Mouse (Mus musculus) myocyte (in vitro differentiated cells): Measurements from ENCODE around the gene Ankrd40.

Experiments used
- E2F4 ChIP-seq: IDR thresholded peaks from one replicate; pipeline ENCODE4 v1.6.1; 2011; ENCODE audit warnings: mild to moderate bottlenecking, control low read depth, moderate library complexity; ENCODE audit not compliant: insufficient read depth
- MAX ChIP-seq: IDR thresholded peaks from one replicate; pipeline ENCODE4 v1.6.1; 2011; ENCODE audit warnings: low read depth, mild to moderate bottlenecking, control low read depth
- MYOD1 ChIP-seq, 3 experiments: IDR thresholded peaks; one replicate each; pipeline ENCODE4 v1.6.1; 2011; ENCODE audit warnings: control low read depth in 2 of 3, low read depth in 2 of 3, mild to moderate bottlenecking in 2 of 3, moderate library complexity in 1 of 3; ENCODE audit not compliant: insufficient read length in 2 of 3, control insufficient read depth in 1 of 3
- MYOG ChIP-seq, 3 experiments: IDR thresholded peaks; one replicate each; pipeline ENCODE4 v1.6.1; 2011; ENCODE audit warnings: control low read depth in 2 of 3, low read depth in 2 of 3, mild to moderate bottlenecking in 2 of 3; ENCODE audit not compliant: insufficient read length in 2 of 3, control insufficient read depth in 1 of 3, insufficient read depth in 1 of 3
- POLR2A ChIP-seq: IDR thresholded peaks from one replicate; pipeline ENCODE4 v1.6.1; 2011; ENCODE audit warnings: low read depth, mild to moderate bottlenecking, control low read depth, moderate library complexity; ENCODE audit not compliant: insufficient read length
- POLR2AphosphoS2 ChIP-seq: IDR thresholded peaks from one replicate; pipeline ENCODE4 v1.6.1; 2011; ENCODE audit warnings: low read depth, control low read depth; ENCODE audit not compliant: insufficient read length
- REST ChIP-seq: IDR thresholded peaks from one replicate; pipeline ENCODE4 v1.6.1; 2011; ENCODE audit warnings: mild to moderate bottlenecking, control low read depth, moderate library complexity; ENCODE audit not compliant: insufficient read depth, insufficient read length
- SRF ChIP-seq: IDR thresholded peaks from one replicate; pipeline ENCODE4 v1.6.1; 2011; ENCODE audit warnings: low read depth; ENCODE audit not compliant: control insufficient read depth, insufficient read length
- TCF12 ChIP-seq: IDR thresholded peaks from one replicate; pipeline ENCODE4 v1.6.1; 2011; ENCODE audit warnings: mild to moderate bottlenecking, control low read depth; ENCODE audit not compliant: poor library complexity, insufficient read depth, severe bottlenecking
- TCF3 ChIP-seq: IDR thresholded peaks from one replicate; pipeline ENCODE4 v1.6.1; 2011; ENCODE audit warnings: low read depth, control low read depth; ENCODE audit not compliant: insufficient read length
- USF1 ChIP-seq: IDR thresholded peaks from one replicate; pipeline ENCODE4 v1.6.1; 2011; ENCODE audit warnings: low read depth, mild to moderate bottlenecking, control low read depth, moderate library complexity

GRCm38 (mm10) chr11:94389724-94390396 lies 62.1 kb downstream of the Ankrd40 start:
- TF ChIP-seq MYOG (IDR thresholded peaks at IDR 0.05; ENCODE audit: control insufficient read depth in 1 of 3, insufficient read depth in 1 of 3, insufficient read length in 2 of 3, low read depth in 2 of 3) (no peak), POLR2A (no peak), REST (no peak), TCF12 (no peak), E2F4 (no peak), TCF3 (no peak), USF1 (no peak), SRF (no peak), MAX (no peak), MYOD1 (IDR thresholded peaks at IDR 0.05; ENCODE audit: control insufficient read depth in 1 of 3, insufficient read length in 2 of 3, low read depth in 2 of 3) (no peak), POLR2AphosphoS2 (no peak)
